Mouse (Mus musculus): Measurements from ENCODE around the gene Slc6a4. TPM values are rescaled to one million over a fixed set of nuclear protein-coding genes. Genes with fewer than 3 reads are reported as not detected.

The Slc6a4 gene
- polyA plus RNA-seq, 2 experiments: 1.6 to 2.4 TPM

- Histone ChIP-seq H3K36me3 (replicated peaks; ENCODE audit: control insufficient read depth, insufficient read depth, low read depth) (no peaks in the 10 kb centered on the region), H3K4me1 (replicated peaks; ENCODE audit: control insufficient read depth in 2 of 2, insufficient read depth in 2 of 2, low read length in 1 of 2) (peaks cover 0 to 3% of the 10 kb centered on the region in 2 experiments; a peak in 1 of 4 replicates), H3K27ac (no peak overlapping the region), H3K9me3 (ENCODE audit: control insufficient read depth, low read length) (no peaks in the 10 kb centered on the region), H3K4me3 (ENCODE audit: insufficient read depth in 1 of 2, low read depth in 2 of 2, low read length in 2 of 2) (no peak overlapping the region), H3K9ac (replicated peaks) (no peak overlapping the region), H3K27me3 (ENCODE audit: control insufficient read depth, insufficient read depth, low read length) (peaks cover 33% of the 10 kb centered on the region), H3K4me2 (ENCODE audit: low read depth) (no peak overlapping the region)
- DNase-seq (ENCODE audit: low read depth in 3 of 3, low spot score in 3 of 3): no peak
- ATAC-seq (ENCODE audit: insufficient read depth): no peak
- TF ChIP-seq CTCF (IDR thresholded peaks at IDR 0.05; ENCODE audit: low read depth) (no peak), EP300 (IDR thresholded peaks at IDR 0.05; ENCODE audit: low read depth) (no peak)
- 48% methylated on average over 1 of the region's 1 CpGs for WGBS (ENCODE audit: insufficient replicate concordance)
Measured at GRCm38 (mm10) chr11:77002361-77002760, 4.0 kb downstream of the Slc6a4 start.

GRCm38 (mm10) chr11:77005881-77006280 lies 7.5 kb downstream of the Slc6a4 start:
- H3K4me1 ChIP-seq (replicated peaks; ENCODE audit: control insufficient read depth in 2 of 2, insufficient read depth in 2 of 2, low read length in 1 of 2): no peaks in the 10 kb centered on the region; a peak in 2 of 4 replicates
- no peaks in the 10 kb centered on the region for H3K9me3 ChIP-seq (ENCODE audit: control insufficient read depth, low read length)
- DNase-seq (ENCODE audit: low read depth in 3 of 3, low spot score in 3 of 3) (no peak), ATAC-seq (ENCODE audit: insufficient read depth) (no peak)
- H3K27me3 ChIP-seq (ENCODE audit: control insufficient read depth, insufficient read depth, low read length): no peaks in the 10 kb centered on the region; the same call in 1 of the 2 replicates
- H3K4me2 ChIP-seq (ENCODE audit: low read depth): no peak overlapping the region
- WGBS (ENCODE audit: insufficient replicate concordance): 48% methylated on average over 4 of the region's 4 CpGs
- H3K27ac ChIP-seq: no peak overlapping the region
- H3K36me3 ChIP-seq (replicated peaks; ENCODE audit: control insufficient read depth, insufficient read depth, low read depth): no peaks in the 10 kb centered on the region
- H3K9ac ChIP-seq (replicated peaks): no peak overlapping the region
- TF ChIP-seq CTCF (IDR thresholded peaks at IDR 0.05; ENCODE audit: low read depth) (no peak), EP300 (IDR thresholded peaks at IDR 0.05; ENCODE audit: low read depth) (no peak)
- no peak overlapping the region for H3K4me3 ChIP-seq (ENCODE audit: insufficient read depth in 1 of 2, low read depth in 2 of 2, low read length in 2 of 2)

- H3K27me3 ChIP-seq (ENCODE audit: control insufficient read depth, insufficient read depth, low read length): no peaks in the 10 kb centered on the region
- 36% methylated on average over 6 of the region's 6 CpGs for WGBS (ENCODE audit: insufficient replicate concordance)
- H3K9ac ChIP-seq (replicated peaks): no peak overlapping the region
- H3K4me1 ChIP-seq (replicated peaks; ENCODE audit: control insufficient read depth in 2 of 2, insufficient read depth in 2 of 2, low read length in 1 of 2): no peaks in the 10 kb centered on the region; a peak in 2 of 4 replicates
- H3K4me2 ChIP-seq (ENCODE audit: low read depth): no peak overlapping the region
- no peak for DNase-seq (ENCODE audit: low read depth in 3 of 3, low spot score in 3 of 3)
- H3K4me3 ChIP-seq (ENCODE audit: insufficient read depth in 1 of 2, low read depth in 2 of 2, low read length in 2 of 2): no peak overlapping the region
- no peak overlapping the region for H3K27ac ChIP-seq
- no peaks in the 10 kb centered on the region for H3K36me3 ChIP-seq (replicated peaks; ENCODE audit: control insufficient read depth, insufficient read depth, low read depth)
- no peaks in the 10 kb centered on the region for H3K9me3 ChIP-seq (ENCODE audit: control insufficient read depth, low read length)
- no peak for ATAC-seq (ENCODE audit: insufficient read depth)
- TF ChIP-seq EP300 (IDR thresholded peaks at IDR 0.05; ENCODE audit: low read depth): no peak
- TF ChIP-seq CTCF (IDR thresholded peaks at IDR 0.05; ENCODE audit: low read depth): no peak
Measured at GRCm38 (mm10) chr11:77006616-77007015, 8.2 kb downstream of the Slc6a4 start.

- Histone ChIP-seq H3K9me3 (ENCODE audit: control insufficient read depth, low read length) (no peaks in the 10 kb centered on the region), H3K4me2 (ENCODE audit: low read depth) (no peak overlapping the region), H3K4me1 (replicated peaks; ENCODE audit: control insufficient read depth in 2 of 2, insufficient read depth in 2 of 2, low read length in 1 of 2) (no peaks in the 10 kb centered on the region; a peak in 2 of 4 replicates), H3K4me3 (ENCODE audit: insufficient read depth in 1 of 2, low read depth in 2 of 2, low read length in 2 of 2) (no peak overlapping the region), H3K27me3 (ENCODE audit: control insufficient read depth, insufficient read depth, low read length) (no peaks in the 10 kb centered on the region; the same call in 1 of the 2 replicates), H3K36me3 (replicated peaks; ENCODE audit: control insufficient read depth, insufficient read depth, low read depth) (no peaks in the 10 kb centered on the region), H3K27ac (no peak overlapping the region), H3K9ac (replicated peaks) (no peak overlapping the region)
- ATAC-seq (ENCODE audit: insufficient read depth) (no peak), DNase-seq (ENCODE audit: low read depth in 3 of 3, low spot score in 3 of 3) (no peak)
- TF ChIP-seq EP300 (IDR thresholded peaks at IDR 0.05; ENCODE audit: low read depth): no peak
- no peak for TF ChIP-seq CTCF (IDR thresholded peaks at IDR 0.05; ENCODE audit: low read depth)
- WGBS (ENCODE audit: insufficient replicate concordance): 54% methylated on average over 16 of the region's 16 CpGs
Measured at GRCm38 (mm10) chr11:77009069-77010025, 10.9 kb downstream of the Slc6a4 start.

- Histone ChIP-seq H3K4me1 (replicated peaks; ENCODE audit: control insufficient read depth in 2 of 2, insufficient read depth in 2 of 2, low read length in 1 of 2) (no peaks in the 10 kb centered on the region; a peak in 2 of 4 replicates), H3K9ac (replicated peaks) (no peak overlapping the region), H3K4me2 (ENCODE audit: low read depth) (no peak overlapping the region), H3K4me3 (ENCODE audit: insufficient read depth in 1 of 2, low read depth in 2 of 2, low read length in 2 of 2) (no peak overlapping the region), H3K27ac (no peak overlapping the region), H3K9me3 (ENCODE audit: control insufficient read depth, low read length) (no peaks in the 10 kb centered on the region), H3K27me3 (ENCODE audit: control insufficient read depth, insufficient read depth, low read length) (no peaks in the 10 kb centered on the region; the same call in 1 of the 2 replicates), H3K36me3 (replicated peaks; ENCODE audit: control insufficient read depth, insufficient read depth, low read depth) (no peaks in the 10 kb centered on the region)
- DNase-seq (ENCODE audit: low read depth in 3 of 3, low spot score in 3 of 3): no peak
- no peak for TF ChIP-seq CTCF (IDR thresholded peaks at IDR 0.05; ENCODE audit: low read depth)
- no peak for TF ChIP-seq EP300 (IDR thresholded peaks at IDR 0.05; ENCODE audit: low read depth)
- ATAC-seq (ENCODE audit: insufficient read depth): no peak
- 57% methylated on average over 10 of the region's 10 CpGs for WGBS (ENCODE audit: insufficient replicate concordance)
Measured at GRCm38 (mm10) chr11:77010762-77011475, 12.5 kb downstream of the Slc6a4 start.
